In the genomic region with DNA sequence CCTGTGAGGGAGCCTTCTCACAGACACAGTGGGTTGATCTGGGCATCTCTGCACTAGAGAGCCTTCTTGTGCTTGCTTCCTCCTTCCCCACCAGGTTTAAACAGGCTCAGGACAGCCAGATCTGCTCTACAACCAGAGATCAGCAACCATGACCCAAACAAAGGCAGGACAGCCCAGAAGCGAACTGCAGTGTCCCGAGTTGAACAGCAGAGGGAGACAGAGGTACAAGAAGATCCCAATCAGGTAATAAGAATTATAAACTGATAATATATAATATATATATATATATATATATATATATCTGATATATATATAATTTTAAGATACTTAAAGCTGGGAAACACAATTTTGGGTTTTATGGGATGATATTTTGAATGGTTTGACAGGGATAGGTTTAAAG, we compare ENCODE assay signal across 10 mouse cellular contexts. TPM values are rescaled to one million over a fixed set of nuclear protein-coding genes. Genes with fewer than 3 reads are reported as not detected.
A peak's percentile ranks its signal among the peaks of the same experiment; 100 is the strongest.
DNase-seq lines count a peak whose midpoint lies in the region; ATAC-seq and TF ChIP-seq lines count a peak whose summit lies in the region.
"Had no signal": no experiment of that assay in that cellular context is flagged by ENCODE, and none has a peak within 500 bp of the region (broad histone marks: within the 10 kb centered on the region; RNA-seq: fewer than 3 reads in every experiment).

No protein-coding gene starts in this region.

- H3K27me3 ChIP-seq in intestine, embryonic 14.5 days (replicated peaks; ENCODE audit: control insufficient read depth, insufficient read depth, low read length): no peaks in the 10 kb centered on the region
- H3K27me3 ChIP-seq in intestine, embryonic 16.5 days (replicated peaks; ENCODE audit: control insufficient read depth, insufficient read depth, low read length): no peaks in the 10 kb centered on the region
- H3K27me3 ChIP-seq: lung, embryonic 15.5 days; stomach, embryonic 15.5 days had no signal

- H3K4me2 ChIP-seq in intestine, embryonic 14.5 days (ENCODE audit: low read length): no peak overlapping the region
- H3K4me2 ChIP-seq in intestine, embryonic 16.5 days (ENCODE audit: low read depth, low read length): no peak overlapping the region
- H3K4me2 ChIP-seq: lung, embryonic 15.5 days; stomach, embryonic 15.5 days had no signal

- no peak overlapping the region for H3K27ac ChIP-seq in intestine, embryonic 14.5 days (ENCODE audit: low read depth)
- H3K27ac ChIP-seq in intestine, embryonic 16.5 days (ENCODE audit: low read length): no peak overlapping the region
- no peak overlapping the region for H3K27ac ChIP-seq in bone marrow, adult 2 months (ENCODE audit: control insufficient read depth, insufficient read depth, low read depth, low read length, poor library complexity)
- H3K27ac ChIP-seq: lung, embryonic 15.5 days; stomach, embryonic 15.5 days had no signal

- H3K9me3 ChIP-seq in intestine, embryonic 14.5 days (ENCODE audit: control insufficient read depth, low read length): no peaks in the 10 kb centered on the region
- no peaks in the 10 kb centered on the region for H3K9me3 ChIP-seq in intestine, embryonic 16.5 days (ENCODE audit: control insufficient read depth, low read length)
- H3K9me3 ChIP-seq: lung, embryonic 15.5 days; stomach, embryonic 15.5 days had no signal

- WGBS in intestine, embryonic 14.5 days: 2% methylated on average over 2 of the region's 2 CpGs
- 2% methylated on average over 2 of the region's 2 CpGs for WGBS in intestine, embryonic 16.5 days
- 2% methylated on average over 2 of the region's 2 CpGs for WGBS in bone marrow, adult 2 months

- TF ChIP-seq POLR2A in bone marrow, adult 2 months (IDR thresholded peaks at IDR 0.05; ENCODE audit: borderline replicate concordance, control insufficient read depth, low read depth, low read length): no peak

- peak; percentile 51 for TF ChIP-seq CTCF in bone marrow, adult 2 months (IDR thresholded peaks at IDR 0.05; ENCODE audit: control insufficient read depth, insufficient read depth, low read length)

- no peaks in the 10 kb centered on the region for H3K36me3 ChIP-seq in intestine, embryonic 14.5 days (ENCODE audit: control insufficient read depth, insufficient read depth, low read length)
- no peaks in the 10 kb centered on the region for H3K36me3 ChIP-seq in intestine, embryonic 16.5 days (ENCODE audit: control insufficient read depth, insufficient read depth, low read length)
- H3K36me3 ChIP-seq: lung, embryonic 15.5 days; stomach, embryonic 15.5 days had no signal

- no peaks in the 10 kb centered on the region for H3K4me1 ChIP-seq in intestine, embryonic 14.5 days (replicated peaks; ENCODE audit: control insufficient read depth, insufficient read depth, low read length)
- H3K4me1 ChIP-seq in intestine, embryonic 16.5 days (ENCODE audit: control insufficient read depth, insufficient read depth, low read length): no peaks in the 10 kb centered on the region
- no peaks in the 10 kb centered on the region for H3K4me1 ChIP-seq in bone marrow, adult 2 months (ENCODE audit: control insufficient read depth, insufficient read depth, low read length)
- H3K4me1 ChIP-seq: lung, embryonic 15.5 days; stomach, embryonic 15.5 days had no signal

- H3K9ac ChIP-seq in intestine, embryonic 14.5 days (ENCODE audit: low read length): no peak overlapping the region
- H3K9ac ChIP-seq in intestine, embryonic 16.5 days (ENCODE audit: low read depth, low read length): no peak overlapping the region
- H3K9ac ChIP-seq: lung, embryonic 15.5 days; stomach, embryonic 15.5 days had no signal

- peak; percentile 70 for DNase-seq in intestine, embryonic 14.5 days (ENCODE audit: low spot score)
- DNase-seq in urinary bladder, postnatal 14 days (ENCODE audit: low spot score): peak; percentile 11
- no peak for DNase-seq in urinary bladder, adult 18-20 months (ENCODE audit: low spot score in 2 of 2)
- peak; percentile 20 for DNase-seq in kidney, postnatal 14 days
- peak; percentile 78 for DNase-seq in retina, embryonic 14.5 days (ENCODE audit: low spot score)

- no peak for ATAC-seq in intestine, embryonic 14.5 days (replicated peaks; ENCODE audit: low FRiP score, low TSS enrichment, low read depth)
- no peak for ATAC-seq in intestine, embryonic 16.5 days
- no peak for ATAC-seq in activated CD4-positive, CD25-positive, alpha-beta regulatory T cell, adult 4 months

- H3K4me3 ChIP-seq in intestine, embryonic 14.5 days (ENCODE audit: low read depth, low read length): no peak overlapping the region
- no peak overlapping the region for H3K4me3 ChIP-seq in intestine, embryonic 16.5 days (ENCODE audit: low read length)
- H3K4me3 ChIP-seq in bone marrow, adult 2 months (replicated peaks; ENCODE audit: control insufficient read depth, low read depth, low read length): no peak overlapping the region
- H3K4me3 ChIP-seq: lung, embryonic 15.5 days; stomach, embryonic 15.5 days had no signal

RNA-seq across cellular contexts. Expression of a gene that starts 22.5 kb away (rescaled TPM):
- 199 TPM in 1 of 2 replicates, not detected in the other for polyA plus RNA-seq in intestine, embryonic 14.5 days (2014; fragmentation: Nextera tagmentation; extraction: Ambion mirVana)
- polyA plus RNA-seq in intestine, embryonic 16.5 days (2015; fragmentation: Nextera tagmentation; extraction: Ambion mirVana): 236 and 308 TPM in 2 replicates
- not detected in 2 replicates for polyA plus RNA-seq in bone marrow, adult 2 months (2011; ENCODE audit: insufficient read depth, insufficient read length, low replicate concordance, missing spikeins)
- polyA plus RNA-seq in activated CD4-positive, CD25-positive, alpha-beta regulatory T cell, adult 4 months (2017; shearing (Covaris generic)): not detected
- polyA plus RNA-seq: lung, embryonic 15.5 days had no signal

RNA-seq across cellular contexts. Expression of a gene that starts 51.0 kb away (rescaled TPM):
- polyA plus RNA-seq in intestine, embryonic 14.5 days (2014; fragmentation: Nextera tagmentation; extraction: Ambion mirVana): 0.13 and 0.24 TPM in 2 replicates
- 1.1 and 1.9 TPM in 2 replicates for polyA plus RNA-seq in intestine, embryonic 16.5 days (2015; fragmentation: Nextera tagmentation; extraction: Ambion mirVana)
- polyA plus RNA-seq in bone marrow, adult 2 months (2011; ENCODE audit: insufficient read depth, insufficient read length, low replicate concordance, missing spikeins): not detected in 2 replicates
- not detected for polyA plus RNA-seq in activated CD4-positive, CD25-positive, alpha-beta regulatory T cell, adult 4 months (2017; shearing (Covaris generic))

RNA-seq across cellular contexts. Expression of a gene that starts 54.1 kb away (rescaled TPM):
- polyA plus RNA-seq in intestine, embryonic 14.5 days (2014; fragmentation: Nextera tagmentation; extraction: Ambion mirVana): 960 and 1,030 TPM in 2 replicates
- polyA plus RNA-seq in intestine, embryonic 16.5 days (2015; fragmentation: Nextera tagmentation; extraction: Ambion mirVana): 757 and 778 TPM in 2 replicates
- 1.8 and 43.1 TPM in 2 replicates for polyA plus RNA-seq in bone marrow, adult 2 months (2011; ENCODE audit: insufficient read depth, insufficient read length, low replicate concordance, missing spikeins)
- under 1 TPM in 1 of 2 experiments, not detected in 1; 0.24 TPM for polyA plus RNA-seq in activated CD4-positive, CD25-positive, alpha-beta regulatory T cell, adult 4 months (2017; shearing (Covaris generic))

Comparison
In these comparisons a context has a peak if more than half of its experiments do, and no peak if none do; other contexts are left out.
1. DNase-seq: peak in intestine, embryonic 14.5 days (single experiment), urinary bladder, postnatal 14 days (single experiment), kidney, postnatal 14 days (single experiment) and retina, embryonic 14.5 days (single experiment); none in urinary bladder, adult 18-20 months (0 of 2).